Mouse (Mus musculus) T-helper 2 cell (primary cell): ENCODE results near the gene Gnat1.

Experiments used
- in situ Hi-C: fragments of 300-600 bp; cut with MboI, MseI; formaldehyde crosslinking; loops from one replicate; pipeline ENCODE4 v1.15.1; 2025; ENCODE audit warnings: high pct_unique_total_duplicates

The Gnat1 gene

DNA sequence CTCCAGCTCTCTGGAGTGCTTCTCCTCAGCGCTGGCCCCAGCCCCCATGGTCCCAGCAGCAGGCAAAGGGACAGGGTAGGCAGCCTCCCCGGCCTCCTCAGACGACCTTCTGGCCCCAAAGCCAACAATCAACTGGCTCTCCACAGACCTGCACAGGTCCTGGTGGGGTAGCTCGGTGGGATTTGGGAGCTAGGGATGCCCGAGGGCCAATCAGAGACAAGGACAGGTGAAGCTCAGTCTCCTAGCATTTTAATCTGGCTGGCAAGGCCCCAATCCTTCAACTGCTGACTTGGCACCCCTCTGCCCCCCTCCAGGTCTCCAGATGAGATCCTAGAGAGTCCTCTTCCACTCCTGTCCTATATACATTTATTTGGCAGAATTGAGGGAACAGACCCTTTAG lies at the start of gene Gnat1:
Gnat1 (minus strand) TSS at position 212 of the 400 bp plus-strand sequence.
- in situ Hi-C loops: loop anchor here (5.0 to 10.0 kb wide), 2 partner anchors 72 to 575 kb away; partner anchors contain the start of gene Sema3b

DNA sequence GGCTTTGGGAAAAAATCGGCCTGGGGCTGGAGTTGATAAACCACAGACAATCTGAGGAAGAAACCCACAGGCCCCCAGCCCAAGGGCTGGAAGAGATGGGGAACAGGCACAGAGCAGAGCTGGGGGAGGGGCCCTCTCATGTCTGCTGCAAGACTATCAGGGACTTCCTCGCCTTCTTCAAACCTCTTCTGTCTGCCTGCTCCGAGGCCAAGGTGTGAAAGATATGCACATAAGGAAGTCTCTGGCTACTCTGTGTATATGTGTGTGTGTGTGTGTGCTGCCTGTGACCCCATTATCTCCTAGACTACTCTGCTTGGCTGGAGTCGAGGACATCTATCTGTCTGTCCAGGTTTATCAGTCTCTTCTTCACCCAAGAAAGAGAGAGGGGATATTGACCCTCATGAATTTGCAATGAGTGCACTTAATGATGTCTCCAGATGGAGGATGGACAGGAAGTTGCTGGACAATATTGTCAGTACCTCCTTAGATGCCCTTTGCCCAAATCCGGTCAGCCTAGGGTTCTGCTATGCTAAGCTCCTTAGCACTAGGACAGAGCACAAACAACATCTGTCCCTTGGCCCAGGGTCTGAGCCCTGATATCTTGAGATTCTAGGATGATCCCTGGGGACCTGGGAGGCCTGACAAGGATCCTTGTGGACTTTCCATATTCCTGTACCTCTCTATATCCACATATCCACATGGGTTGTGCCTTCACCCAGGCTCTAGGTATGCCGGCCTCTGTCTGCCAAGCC lies 49.6 kb upstream of the Gnat1 start:
- in situ Hi-C loops: no loop called here

DNA sequence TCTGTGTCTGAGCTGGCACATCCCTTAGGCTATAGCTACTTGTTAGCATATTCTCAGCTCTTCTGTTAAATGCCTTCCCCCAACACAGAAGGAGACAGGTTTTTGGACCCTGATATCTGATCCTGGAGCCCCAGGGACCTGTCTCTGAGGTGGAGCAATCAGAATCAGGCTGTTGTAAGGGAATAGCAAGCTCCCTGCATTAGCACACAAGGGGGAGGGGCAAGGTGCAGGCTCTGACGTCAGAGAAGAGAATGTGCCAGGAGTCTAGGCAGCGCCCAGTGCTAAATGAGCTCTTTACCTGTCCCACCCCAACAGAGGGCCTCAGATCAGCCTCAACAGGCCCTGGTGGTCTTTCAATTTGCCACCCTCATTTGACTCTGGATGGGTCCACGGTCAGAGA lies 47.5 kb upstream of the Gnat1 start:
- in situ Hi-C loops: no loop called here

DNA sequence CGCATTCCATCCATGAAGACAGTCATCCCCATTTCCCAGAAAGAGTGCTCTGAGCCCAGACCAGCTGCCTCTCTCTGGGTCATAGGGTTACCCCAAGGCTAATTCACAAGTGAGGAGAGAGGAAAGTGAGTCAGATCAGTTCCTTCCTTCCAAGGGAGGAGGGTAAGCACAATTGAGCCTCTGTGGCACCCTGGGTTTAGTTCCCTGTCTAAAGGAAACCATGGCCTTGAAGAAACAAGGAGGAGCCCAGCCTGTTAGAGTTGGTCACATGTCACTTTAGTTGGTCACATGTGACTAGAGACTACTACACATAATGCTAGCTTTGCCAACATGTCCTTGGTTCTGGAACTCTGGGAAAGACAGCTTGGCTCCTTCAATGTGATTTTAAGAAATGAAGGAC lies 45.3 kb upstream of the Gnat1 start:
- in situ Hi-C loops: no loop called here

DNA sequence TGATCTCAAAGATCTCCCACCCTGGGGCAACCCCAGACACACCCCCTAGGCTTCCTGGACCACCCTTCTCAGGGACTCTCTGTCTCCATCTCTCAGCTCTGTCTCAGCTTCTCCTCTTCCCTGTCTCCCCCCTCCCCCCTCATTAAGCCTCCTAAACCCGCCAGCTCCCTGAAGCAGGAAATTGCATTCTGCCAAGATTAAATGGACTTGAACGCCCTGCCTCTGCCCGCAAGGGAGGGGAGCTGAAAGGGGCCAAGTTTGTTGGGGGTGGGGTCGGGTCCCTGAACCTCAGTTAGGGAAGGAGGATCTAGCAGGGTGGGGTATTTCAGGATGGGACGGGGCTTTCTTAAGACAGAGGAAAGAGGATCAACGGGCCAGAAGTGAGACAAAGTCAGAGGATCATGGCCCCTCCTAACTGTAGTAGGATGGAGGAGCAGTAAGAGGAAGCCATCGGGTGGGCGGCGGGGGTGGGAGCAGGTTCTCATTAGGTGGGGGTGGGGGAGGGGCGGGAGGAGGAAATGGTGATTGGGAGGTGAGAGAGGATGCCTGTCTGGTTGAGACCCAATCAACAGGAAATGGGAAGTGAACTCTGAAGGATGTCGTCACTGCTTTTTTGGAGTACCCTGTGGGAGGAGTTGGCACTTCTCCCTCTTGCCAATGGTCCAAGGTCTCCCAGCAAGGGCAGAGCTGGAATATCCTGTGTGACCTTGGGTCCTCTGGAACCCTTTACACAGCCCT lies 44.5 kb upstream of the Gnat1 start:
- in situ Hi-C loops: no loop called here

DNA sequence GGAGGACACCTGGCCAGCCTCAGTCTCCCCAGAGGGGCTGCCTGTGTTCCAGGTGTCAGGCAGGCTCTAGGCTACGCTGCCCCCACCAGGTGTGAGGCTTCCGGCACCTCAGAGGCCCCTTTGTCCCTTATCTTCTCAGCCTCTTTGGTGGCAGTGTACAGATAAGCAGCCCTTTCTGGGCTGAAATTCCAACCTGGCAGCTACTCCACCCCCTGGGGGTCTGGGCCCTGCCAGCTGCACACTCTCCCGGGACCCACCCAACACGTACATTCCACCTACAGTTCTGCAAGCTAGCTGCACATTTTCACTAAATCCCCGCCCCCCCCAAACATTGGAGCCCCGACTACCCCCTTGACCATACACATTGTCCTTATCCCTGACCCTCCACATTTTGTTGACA lies 43.8 kb upstream of the Gnat1 start:
- in situ Hi-C loops: no loop called here

DNA sequence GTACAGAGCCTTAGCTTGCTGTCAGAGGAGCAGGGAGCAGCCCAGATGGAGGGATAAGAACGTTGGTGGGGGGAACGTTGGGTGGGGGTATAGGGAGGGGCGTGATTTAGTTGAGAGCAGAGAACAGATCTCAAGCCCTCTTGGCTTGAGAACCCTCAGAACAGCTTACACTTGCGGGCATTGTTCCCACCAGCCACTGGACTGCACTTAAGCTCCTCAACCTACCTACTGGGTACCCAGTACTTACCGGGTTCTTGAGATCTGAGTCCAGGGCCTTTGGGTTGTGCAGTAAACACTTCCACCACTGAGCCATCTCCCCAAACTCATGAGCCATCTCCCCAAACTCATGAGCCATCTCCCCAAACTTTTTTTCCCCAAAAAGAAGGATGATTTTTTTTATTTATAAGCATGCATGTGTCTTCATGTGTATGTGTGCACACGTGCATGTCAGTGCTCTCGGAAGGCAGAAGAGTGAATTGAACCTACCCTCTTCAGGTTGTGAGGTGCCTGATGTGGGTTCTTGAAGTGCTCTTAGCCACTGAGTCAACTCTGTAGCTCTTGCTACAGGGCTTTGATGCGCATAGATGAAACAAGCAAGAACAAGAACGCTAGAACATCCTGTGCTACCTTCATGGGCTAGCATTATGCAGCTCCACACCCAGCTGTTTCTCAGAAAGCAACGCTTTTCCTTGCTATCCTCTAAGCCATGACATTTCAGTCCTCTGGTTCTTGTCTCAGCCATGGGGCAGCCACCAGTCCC lies 39.4 kb upstream of the Gnat1 start:
- in situ Hi-C loops: no loop called here

DNA sequence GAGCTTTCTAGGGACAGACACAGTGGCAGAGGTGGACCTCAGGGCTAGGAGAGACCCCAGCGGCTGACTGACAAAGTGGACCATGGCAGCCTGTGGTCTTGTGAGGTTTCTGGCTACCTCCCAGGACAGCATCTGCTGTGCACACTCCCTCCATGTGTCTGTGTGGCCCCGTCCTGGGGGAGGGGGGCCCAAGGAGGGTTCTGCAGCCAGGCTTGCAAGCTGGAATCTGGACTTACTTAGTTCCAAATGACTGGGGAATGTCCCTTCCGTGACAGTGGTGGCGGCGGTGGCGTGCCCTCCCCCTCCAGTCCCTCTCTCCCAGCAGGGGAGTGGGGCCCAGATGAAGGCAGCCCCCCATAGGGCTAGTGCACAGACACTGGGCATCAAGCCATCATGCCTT lies 37.4 kb upstream of the Gnat1 start:
- in situ Hi-C loops: no loop called here

DNA sequence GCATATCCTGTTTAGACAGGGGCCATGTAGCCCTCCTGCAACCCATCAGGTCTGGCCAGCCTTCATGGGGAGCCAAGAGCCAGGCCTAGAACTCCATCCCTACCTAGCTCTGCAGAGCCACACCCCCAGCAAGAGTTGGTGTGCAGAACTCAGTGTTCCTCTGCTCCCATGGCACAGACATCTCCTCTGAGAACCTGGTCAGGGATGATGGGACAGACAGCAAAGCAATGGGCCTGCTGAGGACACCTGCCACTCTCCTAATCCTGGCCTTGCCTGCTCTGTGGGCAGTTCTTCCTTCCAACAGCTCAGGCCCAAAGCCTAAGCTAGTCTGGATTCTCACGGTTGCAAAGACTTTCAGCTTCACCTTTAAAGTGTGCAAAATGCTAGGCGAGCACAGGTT lies 36.1 kb upstream of the Gnat1 start:
- in situ Hi-C loops: no loop called here

DNA sequence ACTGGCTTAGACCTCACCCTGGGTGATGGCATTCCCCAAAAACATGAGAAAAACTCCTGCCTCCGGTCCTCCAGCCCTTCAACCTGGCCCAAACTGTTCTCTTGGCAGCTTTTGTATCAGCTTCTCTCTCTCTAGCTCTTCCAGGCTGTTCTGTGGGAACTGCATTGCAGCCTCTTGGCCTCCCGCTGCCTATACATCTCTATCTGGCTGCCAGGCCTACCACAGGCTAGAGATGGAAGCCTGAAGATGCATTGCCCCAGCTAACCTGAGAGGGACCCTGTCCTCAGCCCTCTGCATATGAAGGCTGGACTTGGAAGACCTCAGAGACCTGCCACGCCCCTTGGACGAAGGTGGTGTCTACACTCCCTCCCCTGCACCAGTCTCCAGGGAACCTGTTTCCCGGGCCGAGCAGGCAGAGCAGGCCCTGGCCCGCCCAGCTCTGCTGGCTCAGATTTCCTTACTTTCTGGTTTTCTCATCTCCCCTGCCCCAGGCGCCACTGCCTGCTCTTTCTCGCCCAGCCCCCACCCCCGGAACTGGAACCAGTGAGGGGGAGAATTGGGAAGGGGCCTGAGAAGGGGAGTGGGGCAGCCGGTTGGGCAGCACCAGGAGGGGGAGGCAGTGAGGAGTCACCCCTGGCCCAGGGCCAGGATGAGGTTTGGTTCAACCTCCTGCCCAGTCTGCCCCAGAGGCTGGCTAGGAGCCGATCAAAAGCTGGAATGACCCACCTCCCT lies 34.9 kb upstream of the Gnat1 start:
- in situ Hi-C loops: no loop called here

DNA sequence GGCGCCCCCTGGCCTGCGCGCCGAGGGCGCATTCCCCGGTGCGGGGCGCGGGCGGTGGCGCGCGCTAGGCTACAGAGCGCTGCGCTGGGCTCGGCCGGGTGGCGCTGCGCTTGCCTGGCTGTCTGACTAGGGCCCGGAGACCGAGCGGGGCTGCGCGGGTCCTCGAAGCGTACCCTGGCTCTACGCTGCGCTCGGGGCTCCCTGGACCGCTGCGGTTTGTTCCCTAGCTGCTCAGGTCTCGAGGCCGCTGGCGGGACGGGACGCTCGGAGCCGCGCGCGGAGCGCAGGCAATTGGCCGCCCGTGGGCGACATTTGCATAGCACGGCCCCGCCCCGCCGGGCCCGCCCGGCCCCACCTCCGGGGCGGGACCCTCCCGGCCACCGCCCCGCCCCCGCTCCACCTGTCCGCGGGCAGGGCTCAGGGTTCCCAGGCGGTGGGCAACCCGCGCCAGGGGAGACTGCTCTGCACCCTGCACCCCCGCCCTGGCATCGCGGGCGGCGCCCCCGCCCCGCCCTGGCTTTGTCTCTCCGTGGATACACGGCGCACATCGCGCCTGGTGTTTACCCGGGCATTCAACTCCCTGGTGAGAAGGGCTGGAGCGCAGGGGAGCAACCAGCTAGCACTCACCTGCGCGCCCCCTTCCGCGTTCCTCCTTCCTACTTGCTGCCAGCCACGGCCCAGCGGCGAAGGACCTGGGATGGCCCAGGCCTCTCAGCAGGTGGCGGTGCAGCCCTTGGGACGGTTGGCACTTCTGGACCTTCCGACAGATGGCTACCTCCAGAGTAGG lies 30.4 kb upstream of the Gnat1 start, which contains the start of gene Sema3f:
Sema3f (minus strand) TSS at position 779 of the 787 bp plus-strand sequence.
- in situ Hi-C loops: loop anchor here (5.0 kb wide), 1 partner anchor 58 kb away; no protein-coding TSS in a partner anchor

DNA sequence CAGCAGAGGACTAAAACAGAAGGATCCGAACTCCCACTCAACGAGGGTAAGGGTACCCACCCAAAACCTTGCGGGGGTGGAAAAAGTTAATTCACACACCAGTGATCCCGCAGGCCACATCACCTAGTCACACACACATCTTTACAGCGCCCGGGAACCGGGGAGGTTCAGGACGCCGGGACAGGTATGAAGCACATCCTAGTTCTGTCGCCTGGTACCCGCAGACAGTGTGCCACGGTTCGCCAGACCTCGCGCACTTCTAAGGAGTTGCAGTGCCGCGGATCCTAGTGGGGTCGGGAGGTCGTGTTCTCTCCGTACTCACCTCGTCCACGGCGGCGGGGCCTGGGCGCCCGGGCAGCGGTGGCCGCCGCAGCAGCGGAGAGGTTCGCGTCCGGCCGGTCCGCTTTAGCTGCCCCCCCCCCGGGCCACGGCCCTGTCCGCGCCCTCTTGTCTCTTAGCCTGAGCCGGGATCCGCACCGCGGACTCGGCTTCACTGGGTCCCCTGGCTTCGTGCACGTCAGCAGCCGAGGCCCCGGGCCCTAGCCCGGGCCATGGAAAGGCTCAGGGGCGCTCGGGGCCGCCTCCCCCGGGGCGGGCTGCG lies 29.7 kb upstream of the Gnat1 start:
- in situ Hi-C loops: loop anchor here (5.0 kb wide), 1 partner anchor 57 kb away; no protein-coding TSS in a partner anchor

DNA sequence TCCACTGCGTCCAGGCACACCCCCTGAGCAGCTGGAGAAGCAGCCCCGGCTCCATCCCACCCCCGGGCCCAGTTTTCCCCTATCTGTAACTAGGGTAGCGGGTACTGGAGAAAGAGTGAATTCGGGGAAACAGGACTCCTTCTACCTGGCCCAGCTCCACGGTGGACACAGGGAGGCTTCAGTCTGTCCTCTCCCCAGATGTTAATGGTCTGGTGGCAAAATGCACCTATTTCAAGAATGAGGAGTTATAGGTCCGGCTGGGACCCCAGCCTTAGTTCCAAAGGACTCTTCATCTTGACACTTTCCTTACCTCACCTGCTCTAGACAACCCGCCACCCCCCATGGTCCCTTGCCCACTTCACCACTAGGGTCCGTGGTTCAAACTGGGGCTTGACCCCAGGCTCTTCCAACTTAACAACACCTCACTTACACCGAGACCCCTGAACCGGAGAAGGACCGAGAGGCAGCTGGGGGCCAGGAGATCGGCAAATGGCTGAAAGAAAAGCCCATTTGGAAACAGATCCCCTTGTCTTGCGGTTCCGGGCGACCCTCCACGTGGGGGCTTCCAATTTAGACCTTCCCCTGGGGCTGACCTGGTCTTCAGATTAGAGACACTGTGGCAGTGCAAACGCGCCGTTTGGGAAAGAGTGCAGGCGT lies 29.1 kb upstream of the Gnat1 start:
- in situ Hi-C loops: loop anchor here (5.0 kb wide), 1 partner anchor 56 kb away; no protein-coding TSS in a partner anchor

DNA sequence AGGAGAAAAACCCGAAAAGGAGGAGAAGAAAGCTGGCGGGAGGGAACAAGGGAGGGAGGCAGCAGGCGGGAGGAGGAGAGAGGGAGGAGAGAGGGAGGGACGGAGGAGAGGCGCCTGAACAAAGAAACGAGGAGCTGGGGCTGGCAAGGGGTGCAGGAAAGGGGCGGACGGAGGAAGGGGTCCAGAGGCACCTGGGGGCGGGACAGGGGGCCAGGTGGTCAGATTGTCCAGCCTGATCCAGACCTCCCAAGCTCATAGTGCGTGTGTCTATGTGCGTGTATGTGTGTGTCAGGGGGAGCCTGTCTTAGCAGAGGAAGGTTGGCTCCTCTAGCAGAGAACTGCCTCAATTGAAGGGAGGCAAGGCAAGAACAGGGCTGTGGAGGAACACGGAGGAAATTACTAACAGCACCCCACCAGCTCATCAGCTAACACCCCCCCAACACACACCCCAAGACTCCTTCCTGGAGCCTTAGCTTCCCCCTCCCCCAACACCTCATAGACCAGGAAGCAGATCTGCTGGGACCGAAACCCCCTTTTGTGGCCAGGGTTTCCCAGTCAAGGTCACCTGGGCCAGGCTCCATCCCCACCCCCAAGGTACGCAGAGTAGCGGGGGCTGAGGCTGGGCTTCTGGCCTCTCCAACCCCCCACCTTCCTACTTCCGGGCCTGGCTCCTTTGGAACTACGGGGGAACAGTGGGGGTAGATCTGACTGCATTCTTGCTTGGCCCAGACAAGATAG lies 28.4 kb upstream of the Gnat1 start:
- in situ Hi-C loops: loop anchor here (5.0 kb wide), 1 partner anchor 56 kb away; no protein-coding TSS in a partner anchor

DNA sequence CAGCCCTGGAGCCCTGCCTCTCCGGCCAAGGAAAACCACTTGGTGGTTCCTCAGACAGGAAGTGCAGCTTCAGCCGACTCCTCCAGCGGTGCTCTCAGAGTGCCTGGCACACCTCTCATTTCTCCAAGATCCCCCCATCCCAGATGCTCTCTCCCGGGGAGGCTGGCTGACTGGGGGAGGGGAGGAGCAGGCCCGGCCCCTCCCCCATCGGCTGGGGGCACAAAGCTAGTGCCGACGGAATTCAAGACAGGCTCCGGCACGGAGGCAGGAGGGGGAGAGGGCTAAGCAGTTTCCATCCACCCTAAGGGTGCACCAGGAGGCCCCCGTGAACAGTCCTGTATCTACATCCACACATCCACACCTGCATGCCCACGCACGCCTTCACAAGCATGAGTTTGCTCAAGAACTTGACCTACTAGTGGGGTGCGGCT lies 27.3 kb upstream of the Gnat1 start:
- in situ Hi-C loops: loop anchor here (5.0 kb wide), 1 partner anchor 54 kb away; no protein-coding TSS in a partner anchor

DNA sequence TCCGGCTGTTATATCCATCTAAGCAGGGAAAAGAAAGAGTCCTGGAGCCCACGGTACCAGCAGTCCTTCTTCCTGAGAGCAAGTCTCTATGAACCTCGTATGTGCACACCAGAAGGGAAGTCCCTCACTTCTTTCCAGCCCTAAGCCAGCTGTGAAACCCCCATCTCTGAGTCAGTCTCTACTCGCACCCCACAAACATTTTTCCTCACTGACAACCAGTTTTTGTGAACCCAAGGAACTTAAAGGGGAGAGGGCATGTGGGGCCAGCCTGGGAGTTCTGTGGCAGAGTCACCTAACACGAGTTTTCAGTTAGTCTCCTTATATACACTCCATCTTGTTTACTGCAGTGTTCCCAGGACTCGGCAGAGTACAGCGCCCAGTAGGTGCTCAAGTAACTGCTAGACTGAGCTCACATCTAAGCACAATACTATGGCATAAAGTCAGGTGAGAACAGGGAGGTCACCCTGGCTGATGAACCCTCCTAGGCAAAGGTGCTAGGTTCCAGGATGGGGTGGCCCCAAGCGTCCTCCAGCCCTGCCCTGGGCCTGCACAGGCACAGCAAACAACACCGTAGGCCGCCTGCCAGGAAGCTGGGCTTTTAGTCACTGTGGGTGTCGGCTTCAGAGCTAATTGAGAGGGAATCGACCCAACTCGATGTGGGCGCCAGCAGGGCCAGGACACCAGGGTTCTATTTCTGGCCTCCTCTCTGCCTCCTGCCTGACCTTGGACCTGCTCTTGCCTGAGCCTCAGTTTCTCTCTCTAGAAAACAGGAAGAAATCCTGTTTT lies 24.0 kb upstream of the Gnat1 start:
- in situ Hi-C loops: no loop called here

DNA sequence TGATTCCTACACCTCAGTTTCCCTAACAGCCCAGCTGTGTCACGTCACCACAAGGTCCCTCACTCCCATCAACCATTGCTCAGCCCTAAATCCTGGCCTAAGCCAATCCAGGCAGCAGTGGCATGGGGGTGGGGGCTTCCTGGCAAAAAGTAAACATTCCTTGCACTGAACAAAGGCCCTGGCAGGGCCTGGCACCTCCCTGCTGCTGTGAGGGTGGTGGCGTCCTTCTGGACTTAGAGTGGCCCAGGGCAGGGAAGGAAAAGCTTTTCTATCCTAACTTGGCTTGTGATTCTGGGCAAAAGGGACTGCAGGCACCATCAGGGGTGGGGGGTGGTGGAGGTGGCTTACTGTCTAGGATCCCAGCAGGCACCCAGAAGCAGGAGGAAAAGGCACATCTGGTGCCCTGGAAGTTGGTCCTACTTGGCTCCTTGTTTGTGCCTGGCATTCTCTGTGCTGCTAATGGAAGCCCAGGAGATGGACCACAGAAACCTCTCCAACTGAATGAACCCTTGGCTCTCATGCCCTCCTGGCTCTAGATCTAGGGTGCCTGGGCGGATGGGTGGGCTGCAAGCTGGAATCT lies 23.2 kb upstream of the Gnat1 start:
- in situ Hi-C loops: no loop called here

DNA sequence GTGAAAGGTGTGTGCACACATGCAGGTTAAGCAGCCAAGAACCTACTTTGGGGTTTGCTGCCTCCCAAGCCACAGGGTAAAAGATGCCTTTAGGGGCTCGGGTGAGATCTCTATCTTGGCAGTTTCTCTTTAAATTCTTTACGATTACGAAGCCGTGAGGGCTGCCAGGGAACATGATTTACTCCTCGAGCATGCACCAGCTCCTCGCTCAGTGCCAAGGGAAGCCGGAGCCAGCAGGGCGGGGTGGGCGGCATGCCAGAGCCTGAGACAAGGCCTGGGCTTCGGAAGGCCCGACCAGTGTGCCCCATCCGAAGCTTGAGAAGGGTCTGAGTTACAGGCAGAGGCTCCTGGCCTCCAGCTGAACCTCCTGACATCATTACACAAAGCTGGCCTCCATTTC lies 22.1 kb upstream of the Gnat1 start:
- in situ Hi-C loops: no loop called here
